Mouse (Mus musculus): ENCODE results near the gene Cit. TPM values are rescaled to one million over a fixed set of nuclear protein-coding genes. Genes with fewer than 3 reads are reported as not detected.
A peak's percentile ranks its signal among the peaks of the same experiment; 100 is the strongest.

The Cit gene
- total RNA-seq, 1 experiment: 43.4 TPM

DNA sequence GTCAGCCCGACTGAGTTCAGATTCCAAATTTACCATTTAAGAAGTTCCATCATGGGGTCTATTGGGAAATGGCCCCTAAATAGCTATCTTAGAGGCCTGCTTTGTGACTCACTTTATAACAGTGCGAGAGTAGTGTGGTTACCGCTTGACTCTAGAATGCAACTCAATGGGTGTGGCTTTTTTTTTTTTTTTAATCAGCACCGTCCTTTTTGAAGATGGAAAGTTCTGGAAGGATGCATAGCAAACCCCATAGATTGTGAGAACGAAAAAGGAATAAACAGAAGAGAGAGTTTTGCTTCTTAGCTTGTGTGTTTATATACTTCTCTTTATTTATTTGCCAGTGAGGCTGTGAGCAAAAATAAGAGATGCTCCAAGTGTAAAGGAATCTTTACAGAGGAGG, 181.0 kb downstream of the Cit start:
- Histone ChIP-seq H3K9me3 (ENCODE audit: control insufficient read depth, insufficient read depth, low read depth, low read length) (no peaks in the 10 kb centered on the region), H3K9ac (ENCODE audit: insufficient read depth, low read depth, low read length, poor library complexity, severe bottlenecking) (no peak overlapping the region), H3K27ac (ENCODE audit: insufficient read depth, low read depth, low read length, poor library complexity, severe bottlenecking) (no peak overlapping the region), H3K36me3 (ENCODE audit: control insufficient read depth, insufficient read depth, low read length, poor library complexity, severe bottlenecking) (peaks cover 8% of the 10 kb centered on the region; the same call in 1 of the 2 replicates), H3K4me3 (ENCODE audit: insufficient read depth in 1 of 2, low read depth in 1 of 2, low read length in 2 of 2, poor library complexity in 1 of 2, severe bottlenecking in 1 of 2) (no peak overlapping the region), H3K4me1 (ENCODE audit: control insufficient read depth in 2 of 2, insufficient read depth in 2 of 2, low read length in 2 of 2, poor library complexity in 1 of 2) (peaks cover 5 to 24% of the 10 kb centered on the region in 2 experiments; a peak in 3 of 4 replicates)
- TF ChIP-seq MAFK (IDR thresholded peaks at IDR 0.05; ENCODE audit: insufficient read depth, low read depth, low read length): no peak
- no peak for TF ChIP-seq ZC3H11A (IDR thresholded peaks at IDR 0.05; ENCODE audit: borderline replicate concordance, low read depth, low read length)
- no peak for TF ChIP-seq HCFC1 (IDR thresholded peaks at IDR 0.05; ENCODE audit: borderline replicate concordance, insufficient read depth, low read length)
- no peak for TF ChIP-seq CHD2 (IDR thresholded peaks at IDR 0.05; ENCODE audit: low read depth, low read length)
- TF ChIP-seq ZNF384 (IDR thresholded peaks at IDR 0.05; ENCODE audit: low read depth, low read length): no peak
- no peak for DNase-seq (ENCODE audit: low read depth, low spot score)
- in situ Hi-C loops (cut with MboI; ENCODE audit: low sequenced_read_pairs in 2 of 2, unreplicated experiment in 2 of 2): no loop called here

DNA sequence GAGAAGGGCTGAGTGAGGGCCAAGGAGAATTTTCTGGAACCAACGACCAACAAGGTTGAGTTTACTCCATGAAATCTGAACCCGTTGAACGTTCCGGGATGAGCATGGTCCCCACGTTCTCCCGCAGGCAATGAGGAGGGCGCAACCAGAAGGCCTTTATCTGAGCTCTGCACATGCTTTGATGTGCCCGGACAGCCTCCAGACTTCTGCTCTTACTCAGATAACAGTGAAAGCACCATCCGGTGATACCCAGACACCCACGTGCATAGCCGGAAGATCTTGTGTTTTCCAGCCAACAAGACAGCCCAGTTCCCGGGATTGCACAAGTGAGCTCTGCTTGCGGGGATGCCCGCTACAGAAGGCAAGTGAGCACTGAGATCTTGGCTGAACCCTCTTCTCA, 181.5 kb downstream of the Cit start:
- DNase-seq (ENCODE audit: low read depth, low spot score): no peak
- peaks cover 4% of the 10 kb centered on the region; the same call in 1 of the 2 replicates for H3K36me3 ChIP-seq (ENCODE audit: control insufficient read depth, insufficient read depth, low read length, poor library complexity, severe bottlenecking)
- no peaks in the 10 kb centered on the region for H3K9me3 ChIP-seq (ENCODE audit: control insufficient read depth, insufficient read depth, low read depth, low read length)
- no peak overlapping the region for H3K4me3 ChIP-seq (ENCODE audit: insufficient read depth in 1 of 2, low read depth in 1 of 2, low read length in 2 of 2, poor library complexity in 1 of 2, severe bottlenecking in 1 of 2)
- H3K27ac ChIP-seq (ENCODE audit: insufficient read depth, low read depth, low read length, poor library complexity, severe bottlenecking): no peak overlapping the region
- TF ChIP-seq MAFK (IDR thresholded peaks at IDR 0.05; ENCODE audit: insufficient read depth, low read depth, low read length) (no peak), ZNF384 (IDR thresholded peaks at IDR 0.05; ENCODE audit: low read depth, low read length) (no peak), HCFC1 (IDR thresholded peaks at IDR 0.05; ENCODE audit: borderline replicate concordance, insufficient read depth, low read length) (no peak), CHD2 (IDR thresholded peaks at IDR 0.05; ENCODE audit: low read depth, low read length) (no peak), ZC3H11A (IDR thresholded peaks at IDR 0.05; ENCODE audit: borderline replicate concordance, low read depth, low read length) (no peak)
- in situ Hi-C loops (cut with MboI; ENCODE audit: low sequenced_read_pairs in 2 of 2, unreplicated experiment in 2 of 2): no loop called here
- no peak overlapping the region for H3K9ac ChIP-seq (ENCODE audit: insufficient read depth, low read depth, low read length, poor library complexity, severe bottlenecking)
- H3K4me1 ChIP-seq (ENCODE audit: control insufficient read depth in 2 of 2, insufficient read depth in 2 of 2, low read length in 2 of 2, poor library complexity in 1 of 2): peaks cover 5 to 24% of the 10 kb centered on the region in 2 experiments; a peak in 3 of 4 replicates

DNA sequence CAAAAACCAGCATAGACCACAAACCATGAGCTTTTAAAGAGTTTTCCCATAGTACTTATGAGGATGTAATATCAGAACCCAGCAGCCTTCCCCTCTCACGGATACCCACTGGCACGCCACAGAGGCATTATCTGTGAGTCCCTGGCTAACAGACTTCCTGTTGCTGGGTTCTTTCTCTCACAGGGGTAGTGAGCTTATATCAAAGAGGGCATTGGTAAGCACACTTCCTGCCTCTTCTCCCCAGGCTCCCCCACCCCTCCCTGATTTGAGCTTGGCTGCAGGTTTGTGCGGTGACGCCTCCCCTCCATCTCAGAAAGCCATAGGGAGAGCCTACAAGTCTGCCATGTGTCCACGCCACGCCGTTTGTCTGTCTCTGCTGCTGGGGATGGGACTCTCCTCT, 184.0 kb downstream of the Cit start:
- Histone ChIP-seq H3K4me3 (ENCODE audit: insufficient read depth in 1 of 2, low read depth in 1 of 2, low read length in 2 of 2, poor library complexity in 1 of 2, severe bottlenecking in 1 of 2) (no peak overlapping the region), H3K9ac (ENCODE audit: insufficient read depth, low read depth, low read length, poor library complexity, severe bottlenecking) (no peak overlapping the region)
- in situ Hi-C loops (cut with MboI; ENCODE audit: low sequenced_read_pairs in 2 of 2, unreplicated experiment in 2 of 2): no loop called here

DNA sequence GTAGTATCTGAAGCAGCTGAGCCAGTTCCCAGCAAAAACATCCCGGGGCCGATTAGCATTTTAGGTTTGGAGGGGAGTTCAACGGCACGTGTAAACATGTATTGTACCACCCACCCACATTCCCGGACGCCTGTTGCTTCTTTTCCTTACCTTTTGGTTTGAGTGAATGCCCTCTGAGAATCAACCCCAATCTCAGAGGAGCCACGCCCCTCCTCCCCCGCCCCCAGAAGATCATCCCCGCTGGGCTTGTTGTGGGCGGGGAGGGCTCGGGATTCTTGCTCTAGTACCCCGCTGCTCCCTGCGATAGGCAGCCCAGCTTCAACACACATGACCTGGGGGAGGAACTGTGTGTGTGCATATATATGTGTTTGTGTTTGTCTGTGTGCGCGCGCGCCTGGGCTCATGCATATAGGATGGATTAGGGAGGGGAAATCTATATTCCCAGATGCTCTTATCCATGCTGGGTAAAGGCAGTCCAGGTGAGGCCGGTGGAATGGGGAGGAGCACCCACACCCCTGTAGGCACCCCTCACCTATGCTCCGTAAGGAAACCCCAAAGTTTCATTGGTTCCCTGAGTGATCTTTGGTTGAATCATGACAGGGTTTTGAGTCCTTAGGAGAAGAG, 185.6 kb downstream of the Cit start:
- DNase-seq (ENCODE audit: low read depth, low spot score): no peak
- Histone ChIP-seq H3K36me3 (ENCODE audit: control insufficient read depth, insufficient read depth, low read length, poor library complexity, severe bottlenecking) (no peaks in the 10 kb centered on the region), H3K4me3 (ENCODE audit: insufficient read depth in 1 of 2, low read depth in 1 of 2, low read length in 2 of 2, poor library complexity in 1 of 2, severe bottlenecking in 1 of 2) (peak overlapping the region in 1 of 2 experiments; percentile 23; a peak in 1 of 4 replicates), H3K9ac (ENCODE audit: insufficient read depth, low read depth, low read length, poor library complexity, severe bottlenecking) (no peak overlapping the region), H3K4me1 (ENCODE audit: control insufficient read depth in 2 of 2, insufficient read depth in 2 of 2, low read length in 2 of 2, poor library complexity in 1 of 2) (peaks cover 5 to 16% of the 10 kb centered on the region in 2 experiments; a peak in 3 of 4 replicates), H3K9me3 (ENCODE audit: control insufficient read depth, insufficient read depth, low read depth, low read length) (no peaks in the 10 kb centered on the region), H3K27ac (ENCODE audit: insufficient read depth, low read depth, low read length, poor library complexity, severe bottlenecking) (no peak overlapping the region)
- TF ChIP-seq MAFK (IDR thresholded peaks at IDR 0.05; ENCODE audit: insufficient read depth, low read depth, low read length) (no peak), HCFC1 (IDR thresholded peaks at IDR 0.05; ENCODE audit: borderline replicate concordance, insufficient read depth, low read length) (no peak), CHD2 (IDR thresholded peaks at IDR 0.05; ENCODE audit: low read depth, low read length) (no peak), ZNF384 (IDR thresholded peaks at IDR 0.05; ENCODE audit: low read depth, low read length) (no peak), ZC3H11A (IDR thresholded peaks at IDR 0.05; ENCODE audit: borderline replicate concordance, low read depth, low read length) (no peak)
- in situ Hi-C loops (cut with MboI; ENCODE audit: low sequenced_read_pairs in 2 of 2, unreplicated experiment in 2 of 2): no loop called here

More for the DNA sequence above, 184.0 kb downstream of the Cit start:
- H3K9me3 ChIP-seq (ENCODE audit: control insufficient read depth, insufficient read depth, low read depth, low read length): no peaks in the 10 kb centered on the region
- no peaks in the 10 kb centered on the region for H3K36me3 ChIP-seq (ENCODE audit: control insufficient read depth, insufficient read depth, low read length, poor library complexity, severe bottlenecking)
- H3K4me1 ChIP-seq (ENCODE audit: control insufficient read depth in 2 of 2, insufficient read depth in 2 of 2, low read length in 2 of 2, poor library complexity in 1 of 2): peaks cover 5 to 16% of the 10 kb centered on the region in 2 experiments; a peak in 3 of 4 replicates
- DNase-seq (ENCODE audit: low read depth, low spot score): no peak
- no peak overlapping the region for H3K27ac ChIP-seq (ENCODE audit: insufficient read depth, low read depth, low read length, poor library complexity, severe bottlenecking)
- no peak for TF ChIP-seq CHD2 (IDR thresholded peaks at IDR 0.05; ENCODE audit: low read depth, low read length)
- TF ChIP-seq ZC3H11A (IDR thresholded peaks at IDR 0.05; ENCODE audit: borderline replicate concordance, low read depth, low read length): no peak
- TF ChIP-seq ZNF384 (IDR thresholded peaks at IDR 0.05; ENCODE audit: low read depth, low read length): no peak
- no peak for TF ChIP-seq HCFC1 (IDR thresholded peaks at IDR 0.05; ENCODE audit: borderline replicate concordance, insufficient read depth, low read length)
- TF ChIP-seq MAFK (IDR thresholded peaks at IDR 0.05; ENCODE audit: insufficient read depth, low read depth, low read length): no peak

Measured in ES-E14 (cell line).